9 mouse cellular contexts compared by ENCODE assay signal in genomic region chr1:52501688-52502133, GRCm38 (mm10). TPM values are rescaled to one million over a fixed set of nuclear protein-coding genes. Genes with fewer than 3 reads are reported as not detected.
A peak's percentile ranks its signal among the peaks of the same experiment; 100 is the strongest.
DNase-seq lines count a peak whose midpoint lies in the region; ATAC-seq and TF ChIP-seq lines count a peak whose summit lies in the region.
"Had no signal": no experiment of that assay in that cellular context is flagged by ENCODE, and none has a peak within 500 bp of the region (broad histone marks: within the 10 kb centered on the region; RNA-seq: fewer than 3 reads in every experiment).

No protein-coding gene starts in this region.

- no peaks in the 10 kb centered on the region for H3K36me3 ChIP-seq in thymus, adult 2 months (ENCODE audit: control insufficient read depth, insufficient read depth, low read length)
- H3K36me3 ChIP-seq in liver, embryonic 15.5 days (replicated peaks), result no peaks in the 10 kb centered on the region
- no peaks in the 10 kb centered on the region for H3K36me3 ChIP-seq in hindbrain, embryonic 10.5 days
- no peaks in the 10 kb centered on the region for H3K36me3 ChIP-seq in midbrain, embryonic 13.5 days
- H3K36me3 ChIP-seq: hindbrain, embryonic 15.5 days had no signal

- no peak for ATAC-seq in liver, embryonic 15.5 days (ENCODE audit: insufficient read depth)
- ATAC-seq in midbrain, embryonic 13.5 days, result no peak

- DNase-seq in thymus, postnatal 25 days, result peak; percentile 32
- no peak for DNase-seq in thymus, adult 2 months
- peak; percentile 41 to 76 for DNase-seq in cerebellum, postnatal 14 days
- peak; percentile 58 for DNase-seq in testis, postnatal 10 days (ENCODE audit: low spot score)
- DNase-seq in hindbrain, embryonic 10.5 days (ENCODE audit: low spot score), result no peak
- DNase-seq in left cerebral cortex, postnatal 4 days, result no peak

- H3K4me2 ChIP-seq in liver, embryonic 15.5 days, result peak overlapping the region; percentile 15
- no peak overlapping the region for H3K4me2 ChIP-seq in midbrain, embryonic 13.5 days (replicated peaks)

- H3K27me3 ChIP-seq in thymus, adult 2 months (ENCODE audit: control insufficient read depth, insufficient read depth, low read length), result no peaks in the 10 kb centered on the region
- peaks cover 17% of the 10 kb centered on the region for H3K27me3 ChIP-seq in liver, embryonic 15.5 days
- H3K27me3 ChIP-seq in hindbrain, embryonic 10.5 days (ENCODE audit: insufficient read depth, poor library complexity, severe bottlenecking), result peaks cover 23% of the 10 kb centered on the region
- H3K27me3 ChIP-seq in midbrain, embryonic 13.5 days, result peaks cover 10% of the 10 kb centered on the region; the same call in 1 of the 2 replicates

- no peak overlapping the region for H3K9ac ChIP-seq in liver, embryonic 15.5 days
- H3K9ac ChIP-seq in midbrain, embryonic 13.5 days (replicated peaks), result no peak overlapping the region
- H3K9ac ChIP-seq: hindbrain, embryonic 15.5 days had no signal

- no peak for TF ChIP-seq POLR2A in thymus, adult 2 months (IDR thresholded peaks at IDR 0.05; ENCODE audit: control insufficient read depth, extremely low read depth, insufficient read depth, low read length, poor library complexity)

- 23% methylated on average over 10 of the region's 10 CpGs for WGBS in thymus, adult 2 months
- 16% methylated on average over 10 of the region's 10 CpGs for WGBS in liver, embryonic 15.5 days (ENCODE audit: insufficient replicate concordance)
- WGBS in hindbrain, embryonic 10.5 days, result 70% methylated on average over 10 of the region's 10 CpGs
- WGBS in midbrain, embryonic 13.5 days, result 69% methylated on average over 10 of the region's 10 CpGs

- H3K9me3 ChIP-seq in liver, embryonic 15.5 days (replicated peaks), result no peaks in the 10 kb centered on the region
- H3K9me3 ChIP-seq in hindbrain, embryonic 10.5 days, result no peaks in the 10 kb centered on the region
- no peaks in the 10 kb centered on the region for H3K9me3 ChIP-seq in midbrain, embryonic 13.5 days
- H3K9me3 ChIP-seq: hindbrain, embryonic 15.5 days had no signal

- no peaks in the 10 kb centered on the region; the same call in 1 of the 2 replicates for H3K4me1 ChIP-seq in thymus, adult 2 months (replicated peaks; ENCODE audit: control insufficient read depth, insufficient read depth, low read length)
- H3K4me1 ChIP-seq in liver, embryonic 15.5 days (replicated peaks), result peaks cover 15% of the 10 kb centered on the region
- H3K4me1 ChIP-seq in hindbrain, embryonic 10.5 days (replicated peaks), result peaks cover 3% of the 10 kb centered on the region; the same call in 1 of the 2 replicates
- H3K4me1 ChIP-seq in midbrain, embryonic 13.5 days (replicated peaks), result peaks cover 10% of the 10 kb centered on the region

- no peak overlapping the region for H3K4me3 ChIP-seq in thymus, adult 2 months (ENCODE audit: control insufficient read depth, insufficient read depth, low read length)
- H3K4me3 ChIP-seq in liver, embryonic 15.5 days (replicated peaks), result no peak overlapping the region
- H3K4me3 ChIP-seq in hindbrain, embryonic 10.5 days, result no peak overlapping the region
- H3K4me3 ChIP-seq in midbrain, embryonic 13.5 days (replicated peaks), result no peak overlapping the region

- H3K27ac ChIP-seq in thymus, adult 2 months (ENCODE audit: control insufficient read depth, insufficient read depth, low read length), result no peak overlapping the region
- no peak overlapping the region for H3K27ac ChIP-seq in liver, embryonic 15.5 days (replicated peaks)
- H3K27ac ChIP-seq in hindbrain, embryonic 10.5 days, result no peak overlapping the region
- no peak overlapping the region for H3K27ac ChIP-seq in midbrain, embryonic 13.5 days
- H3K27ac ChIP-seq: hindbrain, embryonic 15.5 days had no signal

- TF ChIP-seq CTCF in thymus, adult 2 months (IDR thresholded peaks at IDR 0.05; ENCODE audit: borderline replicate concordance, control insufficient read depth, extremely low read depth, insufficient read depth, low read length, poor library complexity), result no peak

- intact Hi-C loops in left cerebral cortex, postnatal 4 days (cut with DNase I), result loop anchor here (2.0 kb wide), 1 partner anchor 129 kb away; the partner anchor contains the start of gene Nemp2

RNA-seq across cellular contexts. Expression of gene Nab1, which starts 1.2 kb away (rescaled TPM):
- 9.7 and 11.1 TPM in 2 replicates for polyA plus RNA-seq in thymus, adult 2 months (2012; rRNA removed)
- 15.5 and 18.2 TPM in 2 replicates for polyA plus RNA-seq in liver, embryonic 15.5 days (2015; fragmentation: Nextera tagmentation; extraction: Ambion mirVana)
- polyA plus RNA-seq in hindbrain, embryonic 10.5 days (2016; fragmentation: Nextera tagmentation; extraction: Ambion mirVana), result 3.8 and 4.3 TPM in 2 replicates
- total RNA-seq in left cerebral cortex, postnatal 4 days (2021), result 10 to 100 TPM; 33.9 to 35.4 TPM
- polyA plus RNA-seq in midbrain, embryonic 13.5 days (2015; fragmentation: Nextera tagmentation; extraction: Ambion mirVana), result 3.9 and 4.5 TPM in 2 replicates

Comparison
In these comparisons a context has a peak if more than half of its experiments do, and no peak if none do; other contexts are left out.
1. DNase-seq: peak in thymus, postnatal 25 days (single experiment), cerebellum, postnatal 14 days (2 of 2) and testis, postnatal 10 days (single experiment); none in thymus, adult 2 months (single experiment), hindbrain, embryonic 10.5 days (single experiment) and left cerebral cortex, postnatal 4 days (single experiment).